Mouse (Mus musculus) bone marrow macrophage, adult 2 months (primary cell): Measurements from ENCODE around the gene Abcf3. TPM values are rescaled to one million over a fixed set of nuclear protein-coding genes. Genes with fewer than 3 reads are reported as not detected.

Experiments
- H3K27ac ChIP-seq: 2 replicates; pipeline ENCODE4 v1.5.1; 2012; ENCODE audit warnings: low read depth, low read length; ENCODE audit not compliant: insufficient read depth
- H3K4me1 ChIP-seq: 2 replicates; pipeline ENCODE4 v1.6.1; 2012; ENCODE audit warnings: low read length; ENCODE audit not compliant: control insufficient read depth, insufficient read depth
- H3K4me3 ChIP-seq: 2 replicates; pipeline ENCODE4 v1.5.1; 2012; ENCODE audit warnings: mild to moderate bottlenecking, low read length, moderate library complexity; ENCODE audit not compliant: insufficient read depth
- CTCF ChIP-seq: IDR thresholded peaks from 2 replicates; pipeline ENCODE4 v1.5.1; 2012; ENCODE audit warnings: low read depth, mild to moderate bottlenecking, low read length, moderate library complexity
- POLR2A ChIP-seq: IDR thresholded peaks from 2 replicates; pipeline ENCODE4 v1.6.1; 2012; ENCODE audit warnings: mild to moderate bottlenecking, low read depth, low read length, borderline replicate concordance
- polyA plus RNA-seq: library from polyadenylated mRNA; stranded (reverse); fragments of >200 nt; gene quantifications from 2 replicates; pipeline ENCODE4 v1.2.4, GENCODE M21; 2012; ENCODE audit not compliant: missing spikeins, insufficient read depth, insufficient read length

Gene Abcf3
- polyA plus RNA-seq, 1 experiment: 53.5 TPM

GRCm38 (mm10) chr16:20589939-20590679 is 41.7 kb downstream of the Abcf3 start:
- no peak for TF ChIP-seq POLR2A
- no peak for TF ChIP-seq CTCF
- peak overlapping the region; percentile 28 for H3K4me3 ChIP-seq
- no peak overlapping the region for H3K27ac ChIP-seq
- no peaks in the 10 kb centered on the region for H3K4me1 ChIP-seq

DNA sequence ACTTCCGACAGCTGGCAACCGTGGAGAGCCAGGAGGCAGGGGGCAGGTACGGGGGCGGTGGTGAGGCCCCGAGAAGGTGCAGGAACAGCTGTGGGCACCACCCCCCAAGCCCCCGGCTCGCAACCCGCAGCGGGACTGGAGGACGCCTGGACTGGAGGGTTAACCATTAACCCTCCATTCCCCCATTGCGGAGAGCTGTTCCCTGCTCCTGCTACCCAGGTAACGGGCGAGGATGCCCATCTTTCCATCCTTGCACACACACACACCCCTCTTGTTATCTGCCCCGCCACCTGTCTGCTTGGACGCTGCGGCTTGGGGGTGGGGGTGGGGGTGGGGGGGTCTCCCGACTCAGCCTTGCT is 42.3 kb downstream of the Abcf3 start:
- H3K4me3 ChIP-seq: no peak overlapping the region
- TF ChIP-seq POLR2A (no peak), CTCF (no peak)
- no peak overlapping the region for H3K27ac ChIP-seq
- H3K4me1 ChIP-seq: no peaks in the 10 kb centered on the region

DNA sequence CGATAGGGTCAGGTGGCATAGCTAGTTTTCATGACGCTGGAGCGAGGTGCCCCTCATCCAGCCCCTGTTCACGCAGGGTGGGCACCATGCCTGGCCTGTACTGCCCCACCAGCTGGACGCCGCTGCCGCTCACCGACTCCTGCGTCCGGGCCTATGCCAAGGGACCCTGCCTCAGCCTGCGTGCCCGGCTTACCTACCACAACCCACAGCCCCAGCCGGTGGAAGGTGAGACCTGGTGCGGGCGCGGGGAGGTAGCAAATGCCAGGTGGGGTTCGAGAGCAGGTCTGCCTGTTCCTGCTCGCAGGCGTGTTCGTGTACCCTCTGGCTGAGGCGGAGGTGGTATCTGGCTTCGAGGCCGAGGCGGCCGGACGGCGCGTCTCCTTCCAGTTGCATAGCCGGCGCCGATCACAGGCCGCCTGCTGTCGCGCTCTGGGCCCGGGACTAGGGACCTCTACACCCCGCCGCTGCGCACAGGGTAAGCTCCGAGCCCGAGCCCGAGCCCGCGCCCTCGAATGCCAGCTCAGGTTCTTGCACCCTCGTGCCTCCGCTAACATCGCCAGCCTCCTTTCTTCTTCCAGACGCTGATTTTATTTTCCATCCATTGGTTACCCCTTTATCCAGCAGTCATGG is 42.8 kb downstream of the Abcf3 start:
- H3K4me1 ChIP-seq: no peaks in the 10 kb centered on the region
- H3K4me3 ChIP-seq: no peak overlapping the region
- no peak overlapping the region for H3K27ac ChIP-seq
- TF ChIP-seq POLR2A: no peak
- no peak for TF ChIP-seq CTCF

GRCm38 (mm10) chr16:20595060-20595673 is 46.8 kb downstream of the Abcf3 start:
- no peak for TF ChIP-seq POLR2A
- Histone ChIP-seq H3K4me1 (no peaks in the 10 kb centered on the region), H3K27ac (no peak overlapping the region), H3K4me3 (no peak overlapping the region)

DNA sequence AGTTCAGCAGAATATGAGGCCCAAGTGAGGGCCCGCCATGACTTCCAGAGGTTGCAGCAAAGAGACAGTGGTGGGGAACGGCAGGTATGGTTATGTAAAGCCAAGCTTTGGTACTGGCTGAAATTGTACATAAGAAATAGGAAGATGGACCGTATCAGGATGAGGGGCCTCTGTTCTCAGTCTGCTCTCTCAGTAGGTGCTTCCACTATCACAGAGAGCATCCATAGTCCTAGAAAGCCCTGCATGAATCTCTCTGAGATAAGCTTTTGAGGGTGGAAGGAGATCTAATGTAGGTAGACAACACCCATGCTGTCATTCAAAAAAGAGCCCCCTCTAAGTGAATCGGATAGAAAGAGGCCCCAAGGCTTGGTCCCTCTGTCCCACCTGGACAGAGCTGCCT is 47.4 kb downstream of the Abcf3 start:
- H3K27ac ChIP-seq: no peak overlapping the region
- no peaks in the 10 kb centered on the region for H3K4me1 ChIP-seq
- TF ChIP-seq POLR2A (no peak), CTCF (no peak)
- no peak overlapping the region for H3K4me3 ChIP-seq

DNA sequence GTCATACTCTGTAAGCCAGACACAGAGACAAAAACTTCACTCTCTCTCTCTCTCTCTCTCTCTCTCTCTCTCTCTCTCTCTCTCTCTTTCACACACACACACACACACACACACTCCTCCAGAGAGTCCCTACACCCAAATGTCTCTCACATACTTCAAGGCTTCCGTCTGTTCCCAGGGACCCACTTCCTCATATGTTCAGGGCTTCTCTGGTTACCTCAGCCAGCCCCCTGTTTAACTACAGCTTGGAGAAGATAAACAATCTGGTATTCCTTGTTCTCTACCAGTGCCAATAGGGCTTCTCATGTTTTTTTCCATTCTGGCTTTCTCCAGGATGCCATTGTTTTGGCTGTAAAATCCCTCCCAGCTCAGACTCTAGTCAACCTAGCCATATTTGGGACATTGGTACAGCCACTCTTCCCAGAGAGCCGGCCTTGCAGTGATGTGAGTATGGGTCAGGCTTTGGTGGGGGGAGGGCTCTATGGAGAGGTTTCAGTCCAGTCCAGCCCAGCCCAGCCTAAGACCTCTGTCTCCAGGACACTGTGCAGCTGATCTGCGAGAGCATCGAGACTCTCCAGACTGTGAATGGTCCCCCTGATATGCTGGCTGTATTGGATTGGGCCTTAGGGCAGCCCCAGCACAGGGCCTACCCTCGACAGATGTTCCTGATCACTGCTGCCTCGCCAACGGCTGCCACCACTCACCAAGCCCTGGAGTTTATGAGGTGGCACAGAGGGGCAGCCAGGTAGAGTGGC is 48.5 kb downstream of the Abcf3 start:
- TF ChIP-seq POLR2A (no peak), CTCF (no peak)
- Histone ChIP-seq H3K4me1 (no peaks in the 10 kb centered on the region), H3K4me3 (no peak overlapping the region), H3K27ac (no peak overlapping the region)

- Histone ChIP-seq H3K4me1 (no peaks in the 10 kb centered on the region), H3K4me3 (no peak overlapping the region), H3K27ac (no peak overlapping the region)
- TF ChIP-seq POLR2A: no peak
- no peak for TF ChIP-seq CTCF
These were observed 52.1 kb downstream of the Abcf3 start for GRCm38 (mm10) chr16:20600511-20600910.

GRCm38 (mm10) chr16:20604705-20605104 is 56.3 kb downstream of the Abcf3 start:
- Histone ChIP-seq H3K4me1 (peaks cover 4% of the 10 kb centered on the region; the same call in 1 of the 2 replicates), H3K27ac (no peak overlapping the region), H3K4me3 (no peak overlapping the region)
- no peak for TF ChIP-seq POLR2A

DNA sequence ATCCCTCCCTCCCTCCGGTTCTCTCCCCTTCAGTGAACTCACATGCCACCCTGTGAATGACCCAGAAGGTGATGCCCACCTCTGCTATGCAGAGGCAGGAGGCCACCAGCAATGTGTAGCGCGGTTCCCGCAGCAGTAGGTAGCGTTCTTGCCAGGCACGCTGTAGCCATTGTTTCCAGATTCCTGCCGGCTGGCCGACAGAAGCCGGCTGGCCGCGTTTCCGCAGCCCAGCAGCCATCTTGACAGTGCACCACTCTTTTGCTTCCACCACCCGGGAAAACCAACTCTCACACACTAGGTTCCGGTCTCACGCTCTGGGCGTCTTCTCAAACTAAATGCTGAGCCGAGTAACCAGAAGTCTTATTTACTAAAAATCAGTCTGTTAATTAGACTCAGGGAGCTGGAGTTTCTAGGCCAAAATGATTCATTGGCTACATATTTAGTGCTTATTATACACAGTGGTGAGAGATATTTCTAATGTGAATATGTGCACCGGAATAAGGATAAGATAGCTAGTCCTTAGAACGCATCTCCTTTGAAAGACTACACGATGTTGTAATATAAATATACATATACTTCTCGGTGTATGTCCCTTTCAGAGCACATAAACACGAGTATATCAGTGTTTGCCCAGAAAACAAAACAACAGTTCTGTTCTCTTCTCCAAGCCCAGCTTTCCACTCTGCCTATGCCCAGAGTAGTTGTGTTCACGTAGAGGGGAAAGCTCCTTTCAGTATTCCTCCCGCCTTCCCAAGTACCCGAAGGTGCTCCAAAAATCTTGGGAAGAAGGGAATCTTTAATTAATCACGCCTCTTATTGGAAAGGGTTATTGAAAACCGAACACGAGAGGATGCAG is 62.4 kb downstream of the Abcf3 start:
- TF ChIP-seq CTCF (no peak), POLR2A (peak; percentile 95)
- Histone ChIP-seq H3K4me1 (peaks cover 4% of the 10 kb centered on the region; the same call in 1 of the 2 replicates), H3K4me3 (peak overlapping the region; percentile 75), H3K27ac (peak overlapping the region; percentile 66)

Other genes with a start within 250 kb of the Abcf3 start
- gene Parl, start 246.2 kb upstream of the Abcf3 start, polyA plus RNA-seq: 44.4 and 47.9 TPM in 2 replicates
- 0.47 TPM in 1 of 2 replicates, not detected in the other for gene Cyp2ab1, start 223.2 kb upstream of the Abcf3 start, polyA plus RNA-seq
- gene Abcc5, start 122.2 kb upstream of the Abcf3 start, polyA plus RNA-seq: 132 and 133 TPM in 2 replicates
- 23.9 and 25.9 TPM in 2 replicates for gene Eif2b5, start 49.8 kb upstream of the Abcf3 start, polyA plus RNA-seq
- gene Dvl3, start 31.6 kb upstream of the Abcf3 start, polyA plus RNA-seq: 26.8 and 30.4 TPM in 2 replicates
- 348 and 391 TPM in 2 replicates for gene Ap2m1, start 13.1 kb upstream of the Abcf3 start, polyA plus RNA-seq
- gene Vwa5b2, start 40.9 kb downstream of the Abcf3 start, polyA plus RNA-seq: not detected in 2 replicates
- gene Eef1akmt4, start 63.0 kb downstream of the Abcf3 start, polyA plus RNA-seq: 7.0 and 9.8 TPM in 2 replicates
- gene Gm49333, start 63.0 kb downstream of the Abcf3 start, polyA plus RNA-seq: not detected in 2 replicates
- gene Alg3, start 63.2 kb downstream of the Abcf3 start, polyA plus RNA-seq: 10.9 and 13.1 TPM in 2 replicates
- 2.5 and 2.7 TPM in 2 replicates for gene Camk2n2, start 72.7 kb downstream of the Abcf3 start, polyA plus RNA-seq
- not detected in 2 replicates for gene Ece2, start 81.3 kb downstream of the Abcf3 start, polyA plus RNA-seq
- 147 and 191 TPM in 2 replicates for gene Psmd2, start 103.1 kb downstream of the Abcf3 start, polyA plus RNA-seq
- gene Eif4g1, start 119.7 kb downstream of the Abcf3 start, polyA plus RNA-seq: 101 and 119 TPM in 2 replicates
- gene Fam131a, start 144.7 kb downstream of the Abcf3 start, polyA plus RNA-seq: 6.2 and 7.6 TPM in 2 replicates
- gene Polr2h, start 169.1 kb downstream of the Abcf3 start, polyA plus RNA-seq: 10.1 and 17.5 TPM in 2 replicates
- gene Clcn2, start 169.2 kb downstream of the Abcf3 start, polyA plus RNA-seq: 1.0 and 1.6 TPM in 2 replicates
- gene Chrd, start 184.6 kb downstream of the Abcf3 start, polyA plus RNA-seq: not detected in 2 replicates
- not detected in 2 replicates for gene Thpo, start 185.9 kb downstream of the Abcf3 start, polyA plus RNA-seq